Mouse (Mus musculus) heart, adult 2 months (tissue): ENCODE data around the gene Gm21969.

Experiments
- CTCF ChIP-seq: fragments of 200-600 bp; IDR thresholded peaks from 2 replicates; pipeline ENCODE4 v1.8.1; 2022; ENCODE audit warnings: antibody characterized with exemption, mild to moderate bottlenecking, moderate library complexity
- EP300 ChIP-seq: fragments of 200-500 bp; IDR thresholded peaks from 2 replicates; pipeline ENCODE4 v1.6.1; 2011; ENCODE audit warnings: low read depth, low read length, control low read depth; ENCODE audit not compliant: insufficient read depth
- POLR2A ChIP-seq: fragments of 200-500 bp; IDR thresholded peaks from 2 replicates; pipeline ENCODE4 v1.6.1; 2011; ENCODE audit warnings: mild to moderate bottlenecking, low read depth, low read length, control low read depth; ENCODE audit not compliant: insufficient read depth

GRCm38 (mm10) chr4:139610954-139611353, 8.0 kb downstream of the Gm21969 start:
- TF ChIP-seq POLR2A (no peak), CTCF (no peak), EP300 (no peak)
